Mouse (Mus musculus) brain, embryonic 18.5 days (tissue): ENCODE results near the gene Tbc1d15.

ENCODE experiments used
- DNase-seq: peaks from one replicate; pipeline ENCODE4 v3.0.0-alpha.2; 2012; ENCODE audit warnings: low read depth, low spot score

Gene Tbc1d15

GRCm38 (mm10) chr10:115160289-115160688 lies 91.0 kb downstream of the Tbc1d15 start:
- no peak for DNase-seq
